Mouse (Mus musculus): Measurements from ENCODE around the gene Alpl. TPM values are rescaled to one million over a fixed set of nuclear protein-coding genes. Genes with fewer than 3 reads are reported as not detected.
A peak's percentile ranks its signal among the peaks of the same experiment; 100 is the strongest.

Gene Alpl
- polyA plus RNA-seq, 1 experiment from 2014 or later: 20.3 TPM

DNA sequence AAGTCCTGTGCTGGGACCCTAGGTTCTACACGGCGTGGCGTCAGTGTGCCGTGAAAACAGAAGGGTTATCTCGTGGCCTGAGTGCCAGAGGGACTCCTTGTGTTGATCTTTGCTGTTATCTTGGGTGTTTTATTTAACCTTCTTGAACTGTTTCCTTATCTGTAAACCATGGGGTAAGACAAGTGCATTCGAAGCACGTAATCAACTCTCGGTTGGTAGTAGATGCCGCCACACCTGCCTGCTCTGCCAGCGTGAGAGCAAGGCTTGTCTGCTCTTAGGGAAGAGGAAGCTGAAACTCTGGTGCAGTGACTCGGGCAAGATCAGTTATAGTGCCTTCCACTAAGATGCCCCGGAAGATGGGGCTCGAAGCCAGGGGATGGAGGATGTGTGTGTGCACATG, 83.2 kb downstream of the Alpl start:
- H3K4me3 ChIP-seq: no peak overlapping the region
- H3K27ac ChIP-seq: no peak overlapping the region
- H3K9me3 ChIP-seq: no peaks in the 10 kb centered on the region
- 90% methylated on average over 13 of the region's 13 CpGs for WGBS
- H3K27me3 ChIP-seq (ENCODE audit: poor library complexity, severe bottlenecking): peaks cover 51% of the 10 kb centered on the region
- no peak for DNase-seq (ENCODE audit: extremely low spot score, low spot score)
- peaks cover 18% of the 10 kb centered on the region for H3K4me1 ChIP-seq
- no peaks in the 10 kb centered on the region for H3K36me3 ChIP-seq (replicated peaks)

DNA sequence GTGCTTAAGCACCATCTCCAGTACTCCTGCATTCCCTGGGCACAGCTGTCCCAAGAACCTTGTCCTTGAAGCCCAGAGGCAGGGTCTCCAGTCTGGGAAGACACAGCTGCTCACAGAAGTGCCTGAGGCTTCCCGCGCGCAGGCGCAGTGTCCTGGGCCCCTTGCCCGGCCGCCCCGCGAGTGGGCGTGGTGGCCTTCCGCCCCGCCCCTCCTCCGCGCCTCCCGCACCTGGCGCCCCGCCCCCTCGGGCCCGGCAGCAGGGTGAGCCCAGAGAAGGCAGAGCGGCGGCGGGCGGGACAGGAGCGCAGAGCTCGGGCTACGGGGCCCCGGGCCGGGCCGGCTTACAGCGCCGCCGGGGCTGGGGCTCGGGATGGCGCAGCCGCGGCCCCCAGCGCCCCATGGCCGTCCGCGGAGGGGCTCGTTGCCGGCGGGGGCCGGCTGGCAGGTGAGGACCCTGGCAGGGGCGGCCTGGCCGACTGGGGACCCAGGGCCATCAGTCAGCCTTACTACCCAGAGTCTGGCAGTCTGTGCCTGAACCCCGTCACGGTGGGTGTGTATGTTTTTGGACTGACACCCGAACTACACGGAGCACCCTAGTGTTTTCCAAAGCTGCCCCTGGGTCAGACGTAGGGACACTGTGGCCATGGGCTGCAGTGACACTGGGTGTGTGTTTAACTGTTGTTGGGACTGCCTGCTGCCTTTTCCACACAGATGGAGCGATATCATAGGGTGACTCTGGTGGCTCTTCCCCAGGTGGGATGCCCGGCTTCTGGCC, 88.8 kb downstream of the Alpl start:
- H3K27me3 ChIP-seq (ENCODE audit: poor library complexity, severe bottlenecking): peaks cover 51% of the 10 kb centered on the region
- H3K4me3 ChIP-seq: peak overlapping the region; percentile 73
- H3K27ac ChIP-seq: peak overlapping the region; percentile 85
- H3K9me3 ChIP-seq: no peaks in the 10 kb centered on the region
- H3K4me1 ChIP-seq: peaks cover 27% of the 10 kb centered on the region
- peak; percentile 88 for DNase-seq (ENCODE audit: extremely low spot score, low spot score)
- WGBS: 4% methylated on average over 52 of the region's 52 CpGs
- no peaks in the 10 kb centered on the region for H3K36me3 ChIP-seq (replicated peaks)

DNA sequence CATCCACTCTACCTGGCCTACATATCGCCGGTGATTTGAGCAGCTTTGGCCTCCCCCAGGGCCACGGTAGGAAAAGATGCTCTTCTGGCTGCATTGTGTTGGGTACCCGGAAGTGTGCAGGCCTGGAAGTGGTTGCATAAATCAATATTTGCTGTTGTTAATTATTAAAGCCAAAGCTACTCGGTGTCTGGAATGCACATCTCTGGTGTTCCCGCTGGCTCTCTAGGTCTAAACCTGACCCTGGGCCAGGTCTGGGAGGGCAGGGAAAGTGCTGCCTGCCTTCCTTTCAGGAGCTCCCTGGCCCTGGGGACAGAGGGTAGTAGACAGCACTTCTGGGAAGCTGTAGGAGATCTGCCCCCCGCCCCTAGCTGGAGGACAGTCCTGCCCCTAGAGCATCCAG, 89.7 kb downstream of the Alpl start:
- Histone ChIP-seq H3K4me3 (no peak overlapping the region), H3K27me3 (ENCODE audit: poor library complexity, severe bottlenecking) (peaks cover 51% of the 10 kb centered on the region), H3K36me3 (replicated peaks) (no peaks in the 10 kb centered on the region), H3K9me3 (no peaks in the 10 kb centered on the region), H3K4me1 (peaks cover 30% of the 10 kb centered on the region), H3K27ac (peak overlapping the region; percentile 85)
- DNase-seq (ENCODE audit: extremely low spot score, low spot score): no peak
- 83% methylated on average over 7 of the region's 7 CpGs for WGBS

DNA sequence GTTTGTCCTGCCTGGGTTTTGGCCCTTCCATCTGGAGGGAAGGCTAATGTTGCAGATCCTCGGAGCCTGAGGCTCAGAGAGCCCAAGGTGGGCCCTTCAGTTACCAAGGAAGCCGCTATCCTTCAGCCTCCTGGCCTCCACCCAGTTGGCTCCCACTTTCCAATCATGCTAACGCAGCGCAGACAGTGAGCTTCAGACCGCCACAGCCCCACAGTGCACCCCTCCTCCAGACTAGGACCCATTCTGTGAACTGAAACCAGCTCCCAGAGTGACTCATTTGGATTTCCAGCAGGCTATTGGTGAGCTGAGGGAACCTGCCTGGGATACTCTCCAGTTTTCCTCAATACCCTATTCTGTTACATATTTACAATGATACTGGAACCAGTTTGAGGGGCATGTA, 90.8 kb downstream of the Alpl start:
- WGBS: 78% methylated on average over 5 of the region's 5 CpGs
- no peaks in the 10 kb centered on the region for H3K36me3 ChIP-seq (replicated peaks)
- H3K4me3 ChIP-seq: no peak overlapping the region
- peaks cover 39% of the 10 kb centered on the region for H3K4me1 ChIP-seq
- peak overlapping the region; percentile 52; the same call in 1 of the 2 replicates for H3K27ac ChIP-seq
- H3K9me3 ChIP-seq: no peaks in the 10 kb centered on the region
- peaks cover 47% of the 10 kb centered on the region for H3K27me3 ChIP-seq (ENCODE audit: poor library complexity, severe bottlenecking)
- no peak for DNase-seq (ENCODE audit: extremely low spot score, low spot score)

GRCm38 (mm10) chr4:137704561-137704960, 91.6 kb downstream of the Alpl start:
- WGBS: 53% methylated on average over 2 of the region's 2 CpGs
- DNase-seq (ENCODE audit: extremely low spot score, low spot score): no peak
- Histone ChIP-seq H3K27ac (no peak overlapping the region), H3K4me3 (no peak overlapping the region), H3K36me3 (replicated peaks) (no peaks in the 10 kb centered on the region), H3K27me3 (ENCODE audit: poor library complexity, severe bottlenecking) (peaks cover 38% of the 10 kb centered on the region), H3K4me1 (peaks cover 44% of the 10 kb centered on the region), H3K9me3 (no peaks in the 10 kb centered on the region)

- H3K9me3 ChIP-seq: no peaks in the 10 kb centered on the region
- no peak overlapping the region for H3K27ac ChIP-seq
- H3K4me3 ChIP-seq: no peak overlapping the region
- H3K27me3 ChIP-seq (ENCODE audit: poor library complexity, severe bottlenecking): peaks cover 24% of the 10 kb centered on the region
- no peak for DNase-seq (ENCODE audit: extremely low spot score, low spot score)
- WGBS: 88% methylated on average over 5 of the region's 5 CpGs
- peaks cover 55% of the 10 kb centered on the region for H3K4me1 ChIP-seq
- no peaks in the 10 kb centered on the region for H3K36me3 ChIP-seq (replicated peaks)
These were observed 93.1 kb downstream of the Alpl start for GRCm38 (mm10) chr4:137703077-137703476.

- Histone ChIP-seq H3K27ac (no peak overlapping the region), H3K36me3 (replicated peaks) (no peaks in the 10 kb centered on the region), H3K27me3 (ENCODE audit: poor library complexity, severe bottlenecking) (peaks cover 5% of the 10 kb centered on the region; the same call in 1 of the 2 replicates), H3K4me1 (peaks cover 47% of the 10 kb centered on the region), H3K4me3 (no peak overlapping the region), H3K9me3 (no peaks in the 10 kb centered on the region)
- WGBS: 72% methylated on average over 6 of the region's 6 CpGs
- DNase-seq (ENCODE audit: extremely low spot score, low spot score): no peak
These were observed 95.2 kb downstream of the Alpl start for GRCm38 (mm10) chr4:137700960-137701359.

DNA sequence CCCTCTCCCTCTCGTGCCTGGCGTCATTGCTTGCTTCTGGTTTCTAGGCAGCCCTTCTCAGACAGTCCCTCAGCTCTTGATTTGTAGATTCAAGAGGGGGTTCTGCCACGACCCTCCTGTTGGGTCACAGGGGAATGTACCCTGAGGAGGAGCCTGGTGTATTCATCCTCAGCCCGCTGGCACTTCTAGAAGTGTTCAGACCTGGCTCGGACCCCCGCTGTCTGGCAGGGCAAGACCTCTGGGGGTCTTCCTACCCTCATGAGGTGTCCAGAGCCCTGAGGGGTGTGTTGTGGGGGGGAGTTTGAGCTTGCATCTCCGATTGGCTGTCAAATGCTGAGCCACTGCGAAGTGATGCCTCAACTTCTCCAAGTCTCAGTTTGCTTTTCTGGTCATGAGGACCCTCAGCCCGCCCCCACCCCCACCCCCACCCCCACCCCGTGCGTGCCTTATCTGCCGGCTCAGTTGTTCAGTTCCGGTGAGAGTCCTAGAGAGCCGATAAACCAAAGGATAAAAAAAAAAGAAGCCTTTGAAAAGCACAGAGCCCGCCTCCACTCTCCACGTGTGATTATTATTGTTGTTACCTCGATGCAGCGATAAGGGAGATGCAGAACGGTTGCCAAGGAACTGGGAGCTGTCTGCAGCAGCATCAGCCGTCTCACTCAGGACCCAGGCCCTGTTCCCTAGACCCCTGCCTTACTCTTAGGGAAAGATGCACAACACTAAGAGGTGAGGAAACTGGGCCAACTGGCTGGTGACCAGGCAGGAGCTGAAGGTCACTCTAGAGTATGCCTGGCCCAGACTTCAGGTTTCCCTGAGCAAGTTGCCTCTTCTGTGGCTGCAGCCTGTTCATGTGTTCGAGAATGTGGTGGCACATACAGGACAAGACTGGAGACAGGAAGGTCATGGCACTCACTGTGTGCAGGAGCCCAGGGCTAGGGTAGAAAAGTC, 96.6 kb downstream of the Alpl start:
- Histone ChIP-seq H3K27ac (no peak overlapping the region), H3K4me1 (peaks cover 39% of the 10 kb centered on the region), H3K27me3 (ENCODE audit: poor library complexity, severe bottlenecking) (no peaks in the 10 kb centered on the region), H3K36me3 (replicated peaks) (no peaks in the 10 kb centered on the region), H3K9me3 (no peaks in the 10 kb centered on the region), H3K4me3 (no peak overlapping the region)
- DNase-seq (ENCODE audit: extremely low spot score, low spot score): no peak
- WGBS: 75% methylated on average over 21 of the region's 21 CpGs

DNA sequence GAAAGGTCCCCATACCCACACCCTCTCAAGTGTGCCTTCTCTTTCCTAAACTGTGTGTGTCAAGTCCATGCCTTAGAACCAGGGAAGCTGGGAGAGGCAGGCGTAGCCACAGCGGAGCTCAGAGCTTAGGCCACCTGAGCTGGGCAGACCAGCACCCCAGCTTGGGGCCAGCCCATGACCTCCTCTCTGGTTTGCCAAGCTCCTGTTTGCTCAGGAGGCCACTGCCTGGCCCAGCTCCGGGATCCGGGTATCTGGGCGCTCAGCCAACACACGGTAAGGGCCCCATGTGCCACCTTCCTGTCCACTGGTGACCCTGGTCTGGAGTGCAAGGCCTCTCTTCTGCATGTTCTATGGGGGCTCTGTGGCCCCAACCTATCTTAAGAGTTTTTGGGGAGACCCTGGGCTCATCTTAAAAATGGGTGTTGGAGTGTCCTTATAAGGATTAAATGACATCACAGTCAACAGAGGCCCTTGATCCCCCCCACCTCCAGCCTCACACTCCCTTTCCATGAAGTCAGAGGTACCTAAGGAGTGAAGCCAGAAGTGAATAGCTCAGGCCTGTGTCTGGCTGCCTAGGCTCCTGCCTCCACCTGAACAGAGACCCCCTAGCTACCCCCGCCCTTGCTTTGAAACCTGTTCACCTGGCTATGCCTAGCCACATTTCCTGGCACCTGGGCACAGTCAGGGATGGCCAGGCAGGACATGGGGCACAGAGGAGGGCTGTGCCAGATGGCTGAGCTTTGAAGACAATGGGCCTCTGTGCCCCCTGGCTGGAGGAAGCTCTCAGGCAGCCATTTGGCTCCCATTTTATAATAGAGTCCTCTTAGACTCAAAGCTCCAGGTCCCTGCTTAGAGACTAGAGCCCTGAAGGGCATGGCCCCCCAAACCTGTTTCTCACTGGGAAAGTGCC, 97.9 kb downstream of the Alpl start:
- H3K27me3 ChIP-seq (ENCODE audit: poor library complexity, severe bottlenecking): no peaks in the 10 kb centered on the region
- no peaks in the 10 kb centered on the region for H3K9me3 ChIP-seq
- H3K27ac ChIP-seq: peak overlapping the region; percentile 53
- DNase-seq (ENCODE audit: extremely low spot score, low spot score): no peak
- no peak overlapping the region for H3K4me3 ChIP-seq
- no peaks in the 10 kb centered on the region for H3K36me3 ChIP-seq (replicated peaks)
- H3K4me1 ChIP-seq: peaks cover 37% of the 10 kb centered on the region
- WGBS: 86% methylated on average over 7 of the region's 7 CpGs

GRCm38 (mm10) chr4:137697156-137697885, 98.9 kb downstream of the Alpl start:
- Histone ChIP-seq H3K9me3 (no peaks in the 10 kb centered on the region), H3K36me3 (replicated peaks) (no peaks in the 10 kb centered on the region), H3K27me3 (ENCODE audit: poor library complexity, severe bottlenecking) (no peaks in the 10 kb centered on the region), H3K27ac (peak overlapping the region; percentile 53), H3K4me1 (peaks cover 37% of the 10 kb centered on the region), H3K4me3 (no peak overlapping the region)
- no peak for DNase-seq (ENCODE audit: extremely low spot score, low spot score)
- WGBS: 78% methylated on average over 13 of the region's 13 CpGs

DNA sequence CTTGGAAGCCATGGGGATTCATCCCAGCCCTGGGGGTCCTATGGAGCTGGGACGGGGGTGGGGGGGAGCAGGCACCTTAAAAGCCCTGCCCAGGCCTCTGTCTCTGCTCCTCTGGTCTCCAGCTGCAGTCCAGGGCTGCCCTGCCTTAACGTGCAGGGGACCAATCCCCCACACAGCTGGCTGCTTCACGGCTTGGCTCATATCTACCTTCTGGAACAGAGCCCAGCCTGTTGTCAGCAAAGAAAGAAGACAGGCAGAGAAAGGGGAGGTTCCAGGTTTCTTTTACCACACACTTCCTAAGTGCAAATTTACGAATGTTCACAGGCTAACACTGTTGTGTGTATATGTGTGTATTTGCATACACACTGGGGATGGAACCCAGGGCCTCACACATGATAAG, 100.3 kb downstream of the Alpl start:
- no peak for DNase-seq (ENCODE audit: extremely low spot score, low spot score)
- Histone ChIP-seq H3K36me3 (replicated peaks) (no peaks in the 10 kb centered on the region), H3K27ac (no peak overlapping the region), H3K4me1 (peaks cover 28% of the 10 kb centered on the region), H3K4me3 (no peak overlapping the region), H3K27me3 (ENCODE audit: poor library complexity, severe bottlenecking) (no peaks in the 10 kb centered on the region), H3K9me3 (no peaks in the 10 kb centered on the region)
- WGBS: 48% methylated on average over 4 of the region's 4 CpGs

DNA sequence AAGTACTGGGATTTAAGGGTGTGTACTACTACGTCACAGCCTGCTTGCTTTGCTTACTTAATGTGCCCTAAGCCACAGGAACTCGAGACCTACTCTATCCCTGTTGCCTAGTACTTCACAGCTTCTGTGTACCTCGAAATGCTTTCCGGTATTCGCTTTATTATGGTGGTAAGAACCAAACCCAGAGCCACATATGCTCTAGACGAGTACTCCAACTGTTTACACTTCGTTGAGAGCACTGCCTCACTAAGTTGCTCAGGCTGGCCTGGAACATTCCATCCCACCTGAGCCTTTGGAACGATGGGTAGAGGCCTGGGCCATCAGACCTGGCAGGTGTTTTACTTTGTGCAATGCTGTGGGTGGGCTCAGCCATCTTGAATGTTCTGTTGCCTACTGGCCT, 100.9 kb downstream of the Alpl start:
- H3K27ac ChIP-seq: no peak overlapping the region
- no peaks in the 10 kb centered on the region for H3K36me3 ChIP-seq (replicated peaks)
- H3K27me3 ChIP-seq (ENCODE audit: poor library complexity, severe bottlenecking): no peaks in the 10 kb centered on the region
- DNase-seq (ENCODE audit: extremely low spot score, low spot score): no peak
- no peaks in the 10 kb centered on the region for H3K9me3 ChIP-seq
- 84% methylated on average over 8 of the region's 8 CpGs for WGBS
- H3K4me1 ChIP-seq: peaks cover 25% of the 10 kb centered on the region
- H3K4me3 ChIP-seq: no peak overlapping the region
